Mouse (Mus musculus) c-Kit-positive CD71-negative TER-119-negative erythroid progenitor cells, embryonic 14.5 days (primary cell): ENCODE data around the gene Fgfr3.

Experiments used
- DNase-seq: peaks from one replicate; pipeline ENCODE4 v3.0.0-alpha.2; 2013; ENCODE audit warnings: low read depth

Gene Fgfr3

GRCm38 (mm10) chr5:33721541-33722265 is at the start of gene Fgfr3:
Gene Fgfr3 (plus strand): TSS chr5:33721674.
- DNase-seq = no peak

- DNase-seq = no peak
These were observed 47.0 kb upstream of the Fgfr3 start for GRCm38 (mm10) chr5:33674439-33674838.

- DNase-seq = no peak
These were observed 45.5 kb upstream of the Fgfr3 start for GRCm38 (mm10) chr5:33675964-33676363.

GRCm38 (mm10) chr5:33678244-33678643 is 43.2 kb upstream of the Fgfr3 start:
- DNase-seq = no peak

DNA sequence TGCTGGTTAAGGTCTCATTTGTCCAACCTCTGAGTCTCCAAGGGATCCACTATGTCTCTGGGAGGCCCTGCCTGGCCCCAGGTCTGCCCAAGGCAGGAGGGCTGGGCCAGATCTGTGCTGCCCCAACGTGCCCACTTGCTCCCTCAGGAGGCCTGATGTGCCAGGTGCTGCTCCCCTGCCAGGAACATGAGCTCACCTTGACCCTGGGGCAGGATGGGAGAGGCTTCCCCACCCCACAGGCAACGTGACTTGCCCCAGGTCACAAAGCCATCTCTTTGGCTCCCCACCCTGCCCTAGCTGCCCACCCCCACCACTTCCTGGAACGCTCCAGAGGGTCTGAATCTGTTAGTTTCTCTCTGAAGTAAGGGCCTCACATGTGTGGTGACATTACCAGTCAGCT is 40.4 kb upstream of the Fgfr3 start:
- no peak for DNase-seq

GRCm38 (mm10) chr5:33681611-33682388 is 39.7 kb upstream of the Fgfr3 start:
- peak; percentile 38 for DNase-seq

GRCm38 (mm10) chr5:33682963-33683362 is 38.5 kb upstream of the Fgfr3 start:
- no peak for DNase-seq

DNA sequence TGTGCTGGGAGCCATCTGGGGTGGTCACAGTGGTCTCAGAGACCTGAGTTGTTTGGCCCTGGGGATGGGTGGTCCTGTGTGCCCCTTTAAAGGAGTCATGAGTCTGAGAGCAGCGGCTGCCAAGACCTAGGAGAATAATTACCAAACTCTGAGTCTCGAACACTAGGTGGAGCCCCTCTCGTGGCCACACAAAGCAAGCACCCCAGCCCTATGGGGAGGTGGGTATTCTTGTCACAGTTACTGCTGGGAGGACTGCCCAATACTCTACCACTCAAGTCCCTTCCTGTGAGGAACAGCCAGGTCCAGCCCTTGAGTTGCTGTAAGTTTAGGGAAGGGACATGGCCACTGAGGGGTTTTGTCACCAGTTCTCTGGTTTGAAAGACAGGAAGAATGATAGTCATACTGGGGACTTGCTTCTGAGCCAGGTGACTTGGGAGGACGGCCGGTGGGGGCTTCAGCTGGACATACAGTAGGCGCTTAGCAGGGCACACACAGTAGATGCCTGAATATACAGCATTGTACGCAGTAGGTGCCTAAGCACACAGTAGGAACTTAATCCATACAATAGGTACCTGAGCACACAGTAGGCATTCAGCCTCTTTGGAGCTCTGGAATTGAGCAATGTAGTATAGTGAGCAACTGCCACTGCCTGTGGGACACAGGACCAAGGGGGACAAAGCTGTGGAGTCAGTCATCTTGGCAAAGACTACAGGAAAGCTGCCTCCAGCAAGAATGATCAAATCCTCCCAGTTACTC is 37.4 kb upstream of the Fgfr3 start:
- DNase-seq = no peak

DNA sequence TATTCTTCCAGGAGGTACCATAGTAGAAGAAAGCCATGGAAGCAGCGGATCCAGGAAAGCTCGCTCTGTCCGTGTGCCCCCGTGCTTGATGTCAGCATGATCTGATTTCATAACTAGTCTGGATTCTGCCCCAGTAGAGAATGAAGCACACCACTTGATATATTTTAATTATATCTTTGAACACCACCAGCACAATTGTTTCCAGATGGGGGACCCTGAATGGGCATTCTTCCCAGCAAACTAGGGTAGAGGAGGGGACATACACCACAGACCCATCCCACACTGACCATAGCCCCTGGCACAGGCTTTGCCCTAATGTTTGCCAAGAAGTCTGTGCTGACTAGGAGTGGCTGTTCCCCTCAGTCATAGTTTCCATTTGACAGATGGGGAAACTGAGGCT is 36.5 kb upstream of the Fgfr3 start:
- no peak for DNase-seq

DNA sequence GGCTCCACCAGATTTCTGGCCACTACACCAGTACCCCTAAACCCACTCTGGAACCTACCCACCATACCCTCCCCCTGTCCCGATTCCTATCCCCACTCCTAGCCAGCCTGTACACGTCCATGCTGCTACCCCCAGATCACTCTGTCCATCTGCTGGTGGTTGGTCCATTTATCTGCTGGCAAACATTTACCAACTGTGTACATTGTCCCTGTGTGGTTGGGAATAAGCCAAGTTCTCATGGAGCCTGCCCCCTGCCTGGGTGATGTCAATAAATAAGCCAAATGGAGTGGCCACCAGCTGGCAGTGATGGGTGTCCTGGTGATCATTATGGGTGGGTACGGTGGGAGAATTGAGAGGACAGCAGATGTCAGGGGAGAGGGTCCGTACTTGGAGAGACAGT is 34.3 kb upstream of the Fgfr3 start:
- DNase-seq = no peak

DNA sequence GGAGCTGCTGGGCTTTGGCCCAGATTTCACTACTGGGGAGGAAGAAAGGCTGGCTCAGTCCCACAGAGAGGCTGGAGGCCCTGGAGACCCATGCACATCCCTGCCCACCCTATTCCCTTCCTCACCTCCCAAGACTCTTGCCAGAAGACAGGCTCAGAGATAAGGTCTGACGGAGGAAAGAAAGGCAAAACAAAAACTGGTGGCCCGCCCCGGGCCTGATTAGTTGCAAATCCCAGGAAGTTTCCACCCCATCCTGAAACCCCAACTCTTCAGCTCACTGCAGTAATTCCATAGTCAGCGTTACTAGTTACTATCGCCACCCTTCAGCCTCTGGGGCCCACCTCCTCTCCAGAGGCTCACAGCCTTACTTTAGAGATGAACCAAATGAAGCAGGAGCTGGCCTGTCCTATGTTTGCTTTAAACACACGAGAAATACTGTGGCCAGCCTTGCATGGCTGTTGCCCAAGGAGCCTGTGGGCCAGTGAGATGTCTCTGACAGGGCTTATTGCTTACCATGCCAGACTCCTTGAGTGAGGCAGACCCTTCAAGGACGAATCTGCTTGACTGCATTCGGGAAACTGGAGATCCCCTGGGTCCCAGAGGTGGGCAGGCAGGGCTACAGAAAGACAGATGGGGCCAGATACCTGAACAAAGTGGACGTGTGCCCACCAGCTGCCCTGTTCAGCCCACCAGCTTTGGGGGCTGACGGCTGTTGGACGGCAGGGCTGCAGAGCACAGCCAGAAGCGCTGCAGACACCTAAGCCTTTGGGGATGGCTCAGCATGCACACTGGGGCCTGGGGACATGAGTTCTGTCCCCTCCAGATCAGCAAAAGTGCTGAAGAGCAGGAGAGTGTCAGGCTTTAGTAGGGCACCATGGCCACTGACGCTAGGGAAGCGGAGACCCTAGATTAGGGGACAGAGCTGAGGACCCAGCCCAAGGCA is 32.9 kb upstream of the Fgfr3 start:
- DNase-seq = no peak

GRCm38 (mm10) chr5:33689221-33689844 is 32.1 kb upstream of the Fgfr3 start:
- no peak for DNase-seq

DNA sequence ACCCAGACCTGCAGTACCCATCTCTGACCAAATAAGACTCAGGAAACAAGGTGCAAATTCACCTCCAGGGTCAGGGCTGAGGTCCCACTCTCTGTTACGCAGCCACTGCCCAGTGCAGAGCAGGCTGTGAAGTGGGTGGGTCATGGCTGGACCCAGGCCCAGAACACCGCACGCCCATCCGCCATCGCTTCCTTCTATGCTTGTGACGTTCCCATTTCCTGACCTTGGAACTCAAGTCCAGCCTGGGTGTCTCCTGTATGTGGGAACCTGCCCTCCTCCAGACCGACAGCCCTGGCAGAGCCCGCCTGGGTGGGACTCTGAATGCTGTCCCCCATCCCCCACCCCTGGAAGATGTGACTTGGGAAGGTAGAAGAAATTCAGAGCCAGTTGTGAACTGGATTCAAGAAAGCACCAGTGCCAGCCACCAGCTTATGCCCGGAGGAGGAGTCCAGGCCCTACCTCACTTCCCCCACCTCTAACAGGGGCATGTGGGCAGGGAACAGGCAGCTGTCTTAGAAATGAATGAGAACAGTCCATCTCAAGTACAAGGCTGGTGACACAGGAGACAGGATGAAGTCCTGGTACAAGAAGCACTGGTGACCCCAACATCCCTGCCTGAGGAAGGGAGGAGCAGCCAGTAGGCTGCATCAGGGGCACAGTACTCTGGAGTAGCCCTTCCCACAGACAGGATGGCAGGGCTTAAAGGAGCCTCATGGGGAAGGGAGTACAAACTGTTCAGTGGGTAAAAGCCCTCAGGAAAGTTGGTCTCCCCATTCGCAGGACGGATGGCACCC is 31.4 kb upstream of the Fgfr3 start:
- no peak for DNase-seq

GRCm38 (mm10) chr5:33692393-33692792 is 29.1 kb upstream of the Fgfr3 start:
- DNase-seq = no peak

- DNase-seq = no peak
These were observed 27.0 kb upstream of the Fgfr3 start for GRCm38 (mm10) chr5:33694461-33694847.

DNA sequence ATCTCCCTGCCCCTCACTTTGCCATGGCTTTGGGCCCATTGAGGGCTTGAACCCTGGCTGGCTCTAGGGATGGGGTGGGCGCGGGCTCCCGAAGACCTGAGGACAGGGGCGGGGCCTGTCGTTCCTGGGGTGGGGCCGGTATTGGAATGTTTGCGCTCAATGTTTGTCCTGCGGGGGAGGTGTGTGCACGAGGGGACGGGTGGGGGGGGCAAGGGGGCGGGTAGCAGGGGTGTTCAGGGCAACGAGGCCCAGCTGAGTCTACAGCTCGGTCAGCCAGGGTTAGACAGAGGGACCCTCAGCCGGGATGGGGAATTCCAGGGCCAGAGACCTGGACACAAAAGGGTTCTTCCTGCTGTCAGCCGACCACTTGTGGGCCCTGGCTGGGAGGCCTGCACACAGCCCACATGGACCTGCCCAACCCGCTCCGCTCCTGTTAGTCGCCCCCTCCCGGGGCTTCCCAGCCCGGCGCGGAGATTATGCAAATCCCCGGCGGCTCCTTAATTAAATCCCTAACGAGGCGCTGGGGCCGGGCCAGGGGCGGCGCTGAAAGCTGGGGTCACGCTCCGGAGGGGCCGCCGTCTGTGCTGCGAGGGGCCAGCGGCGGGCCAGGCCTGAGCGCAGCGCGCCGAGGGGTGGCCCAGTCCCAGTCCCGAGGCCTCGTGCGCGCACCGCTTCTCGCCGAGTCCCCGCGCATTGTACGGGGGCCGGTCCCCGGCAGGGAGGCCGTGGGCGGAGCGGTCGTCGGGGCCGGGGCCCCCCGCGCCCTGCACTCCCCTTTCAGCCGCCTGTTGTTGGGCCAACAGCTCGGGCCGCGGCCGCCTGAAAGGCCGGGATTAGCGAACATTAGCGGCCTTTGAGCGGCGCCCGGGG is 26.4 kb upstream of the Fgfr3 start:
- DNase-seq = no peak

- no peak for DNase-seq
These were observed 25.8 kb upstream of the Fgfr3 start for GRCm38 (mm10) chr5:33695718-33696121.

DNA sequence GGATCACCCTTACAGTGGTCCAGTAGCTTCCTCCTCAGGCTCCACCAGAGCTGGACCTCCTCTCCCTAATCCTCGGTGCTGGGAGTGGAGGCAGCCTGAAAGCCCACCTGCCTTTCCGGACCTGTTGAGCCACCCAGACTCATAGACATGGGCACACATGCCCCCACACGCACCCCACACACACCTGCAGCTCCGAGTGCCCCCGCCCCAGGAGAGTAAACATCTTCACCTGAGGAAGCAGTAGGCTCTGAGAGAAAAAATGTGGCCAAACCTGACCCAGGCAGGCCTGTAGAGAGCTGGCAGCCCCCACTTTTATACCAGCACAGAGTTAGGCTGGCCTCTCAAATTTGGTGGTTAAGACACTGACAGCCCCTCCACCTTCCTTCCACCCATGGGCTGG is 25.0 kb upstream of the Fgfr3 start:
- DNase-seq = no peak

- DNase-seq = no peak
These were observed 23.9 kb upstream of the Fgfr3 start for GRCm38 (mm10) chr5:33697534-33697933.
